ENCODE assay signal across 16 mouse cellular contexts in genomic region chr4:154348197-154348786, GRCm38 (mm10). TPM values are rescaled to one million over a fixed set of nuclear protein-coding genes. Genes with fewer than 3 reads are reported as not detected.
A peak's percentile ranks its signal among the peaks of the same experiment; 100 is the strongest.
DNase-seq lines count a peak whose midpoint lies in the region; ATAC-seq and TF ChIP-seq lines count a peak whose summit lies in the region.
"Had no signal": no experiment of that assay in that cellular context is flagged by ENCODE, and none has a peak within 500 bp of the region (broad histone marks: within the 10 kb centered on the region; RNA-seq: fewer than 3 reads in every experiment).

No protein-coding gene starts in this region.

- H3K27ac ChIP-seq in neural tube, embryonic 13.5 days (replicated peaks) = no peak overlapping the region
- 0 out of 2 replicates have a peak overlapping the region, but pooled peaks have one; percentile 13 for H3K27ac ChIP-seq in limb, embryonic 14.5 days (replicated peaks; ENCODE audit: low read depth, low read length)
- H3K27ac ChIP-seq in stomach, embryonic 16.5 days (ENCODE audit: low read length) = peak overlapping the region; percentile 66
- H3K27ac ChIP-seq in cerebellum, adult 2 months (ENCODE audit: insufficient read depth, low read length) = no peak overlapping the region

- H3K4me2 ChIP-seq in neural tube, embryonic 13.5 days = no peak overlapping the region
- H3K4me2 ChIP-seq in limb, embryonic 14.5 days (replicated peaks; ENCODE audit: low read depth, low read length, severe bottlenecking) = no peak overlapping the region
- no peak overlapping the region for H3K4me2 ChIP-seq in stomach, embryonic 16.5 days (ENCODE audit: low read depth, low read length)

- H3K27me3 ChIP-seq in neural tube, embryonic 13.5 days = peaks cover 39% of the 10 kb centered on the region
- no peaks in the 10 kb centered on the region for H3K27me3 ChIP-seq in limb, embryonic 14.5 days (ENCODE audit: control insufficient read depth, insufficient read depth, low read length)
- no peaks in the 10 kb centered on the region for H3K27me3 ChIP-seq in stomach, embryonic 16.5 days (ENCODE audit: control insufficient read depth, insufficient read depth, low read length)
- no peaks in the 10 kb centered on the region for H3K27me3 ChIP-seq in cerebellum, adult 2 months (ENCODE audit: control insufficient read depth, insufficient read depth, low read length)

- no peak for ATAC-seq in neural tube, embryonic 13.5 days (ENCODE audit: low read depth)
- ATAC-seq in limb, embryonic 14.5 days (ENCODE audit: low FRiP score, low read depth) = no peak
- peak; percentile 82 for ATAC-seq in stomach, embryonic 16.5 days (ENCODE audit: insufficient read depth, low FRiP score)

- DNase-seq in heart, adult 11 months = peak; percentile 93
- DNase-seq in heart, adult 8-10 months (ENCODE audit: low spot score) = no peak
- DNase-seq in neural tube, embryonic 10.5 days (ENCODE audit: extremely low spot score, low spot score) = no peak
- DNase-seq in limb, embryonic 14.5 days (ENCODE audit: low spot score) = peak; percentile 40
- DNase-seq in spleen, adult 12 weeks (ENCODE audit: low spot score) = no peak
- DNase-seq in cerebellum, adult 2 months = no peak
- DNase-seq: cerebellum, adult 9-10 months; gastrocnemius, postnatal 10 days; heart, postnatal 36 days; right cerebral cortex, adult 18-20 months had no signal

- no peak for TF ChIP-seq POLR2A in limb, embryonic 14.5 days (IDR thresholded peaks at IDR 0.05; ENCODE audit: borderline replicate concordance, extremely low read depth, insufficient read depth, insufficient read length)
- no peak for TF ChIP-seq POLR2A in cerebellum, adult 2 months (IDR thresholded peaks at IDR 0.05; ENCODE audit: borderline replicate concordance, insufficient read depth, low read length)

- peaks cover 28% of the 10 kb centered on the region for H3K4me1 ChIP-seq in neural tube, embryonic 13.5 days (replicated peaks)
- H3K4me1 ChIP-seq in limb, embryonic 14.5 days (ENCODE audit: control insufficient read depth, insufficient read depth, low read length) = peaks cover 10% of the 10 kb centered on the region
- H3K4me1 ChIP-seq in stomach, embryonic 16.5 days (ENCODE audit: control insufficient read depth, insufficient read depth, low read length) = peaks cover 19% of the 10 kb centered on the region
- no peaks in the 10 kb centered on the region for H3K4me1 ChIP-seq in cerebellum, adult 2 months (ENCODE audit: control insufficient read depth, insufficient read depth, low read length)

- no peaks in the 10 kb centered on the region for H3K9me3 ChIP-seq in neural tube, embryonic 13.5 days
- no peaks in the 10 kb centered on the region for H3K9me3 ChIP-seq in limb, embryonic 14.5 days (ENCODE audit: control insufficient read depth, low read length)
- H3K9me3 ChIP-seq in stomach, embryonic 16.5 days (replicated peaks; ENCODE audit: control insufficient read depth, low read length) = no peaks in the 10 kb centered on the region

- 15% methylated on average over 11 of the region's 11 CpGs for WGBS in neural tube, embryonic 13.5 days
- WGBS in limb, embryonic 14.5 days = 31% methylated on average over 11 of the region's 11 CpGs
- WGBS in stomach, embryonic 16.5 days = 9% methylated on average over 11 of the region's 11 CpGs
- 59% methylated on average over 11 of the region's 11 CpGs for WGBS in cerebellum, adult 2 months

- no peak for TF ChIP-seq CTCF in cerebellum, adult 2 months (IDR thresholded peaks at IDR 0.05; ENCODE audit: borderline replicate concordance, insufficient read depth, low read depth, low read length)

- 0 out of 2 replicates have a peak overlapping the region, but pooled peaks have one; percentile 12 for H3K9ac ChIP-seq in neural tube, embryonic 13.5 days
- no peak overlapping the region for H3K9ac ChIP-seq in limb, embryonic 14.5 days (ENCODE audit: low read depth, low read length, severe bottlenecking)
- H3K9ac ChIP-seq in stomach, embryonic 16.5 days (ENCODE audit: low read length) = peak overlapping the region; percentile 36; the same call in 1 of the 2 replicates

- no peak overlapping the region for H3K4me3 ChIP-seq in neural tube, embryonic 13.5 days
- no peak overlapping the region for H3K4me3 ChIP-seq in limb, embryonic 14.5 days (replicated peaks; ENCODE audit: low read length)
- no peak overlapping the region for H3K4me3 ChIP-seq in stomach, embryonic 16.5 days (replicated peaks; ENCODE audit: low read length)
- no peak overlapping the region for H3K4me3 ChIP-seq in cerebellum, adult 2 months (replicated peaks; ENCODE audit: insufficient read depth, low read depth, low read length)
- H3K4me3 ChIP-seq: erythroblast, embryonic 14.5 days; myocyte had no signal

- H3K36me3 ChIP-seq in neural tube, embryonic 13.5 days = no peaks in the 10 kb centered on the region
- H3K36me3 ChIP-seq in limb, embryonic 14.5 days (ENCODE audit: control insufficient read depth, insufficient read depth, low read length) = peaks cover 20% of the 10 kb centered on the region
- H3K36me3 ChIP-seq in stomach, embryonic 16.5 days (ENCODE audit: control insufficient read depth, insufficient read depth, low read length) = no peaks in the 10 kb centered on the region

RNA-seq across cellular contexts. Expression of gene B230104I21Rik, which starts 12.4 kb away (rescaled TPM):
- not detected for total RNA-seq in heart, adult 8-10 months (2022)
- not detected in 2 replicates for polyA plus RNA-seq in neural tube, embryonic 13.5 days (2015; fragmentation: Nextera tagmentation; extraction: Ambion mirVana)
- not detected in 2 replicates for polyA plus RNA-seq in limb, embryonic 14.5 days (2012; rRNA removed)
- polyA plus RNA-seq in limb, embryonic 14.5 days (2014; fragmentation: Nextera tagmentation; extraction: Ambion mirVana) = not detected in 2 replicates
- polyA plus RNA-seq in stomach, embryonic 16.5 days (2015; fragmentation: Nextera tagmentation; extraction: Ambion mirVana) = not detected in 2 replicates
- 0.13 TPM in 2 replicates for polyA plus RNA-seq in cerebellum, adult 2 months (2012; rRNA removed)
- total RNA-seq: adrenal gland, adult 18-20 months; gastrocnemius, postnatal 10 days; heart, postnatal 36 days had no signal
- polyA plus RNA-seq: erythroblast, embryonic 14.5 days; liver, embryonic 16.5 days; myocyte had no signal

RNA-seq across cellular contexts. Expression of gene Arhgef16, which starts 46.8 kb away (rescaled TPM):
- 1 to 10 TPM in 1 of 4 experiments, under 1 TPM in 3; 0.47 to 1.2 (median 0.53) TPM for total RNA-seq in heart, adult 8-10 months (2022)
- polyA plus RNA-seq in neural tube, embryonic 13.5 days (2015; fragmentation: Nextera tagmentation; extraction: Ambion mirVana) = 1.1 and 1.2 TPM in 2 replicates
- polyA plus RNA-seq in limb, embryonic 14.5 days (2012; rRNA removed) = 4.2 and 6.0 TPM in 2 replicates
- 6.1 and 6.2 TPM in 2 replicates for polyA plus RNA-seq in limb, embryonic 14.5 days (2014; fragmentation: Nextera tagmentation; extraction: Ambion mirVana)
- polyA plus RNA-seq in stomach, embryonic 16.5 days (2015; fragmentation: Nextera tagmentation; extraction: Ambion mirVana) = 36.2 and 41.2 TPM in 2 replicates
- polyA plus RNA-seq in cerebellum, adult 2 months (2012; rRNA removed) = 0.90 and 1.0 TPM in 2 replicates
- polyA plus RNA-seq: myocyte had no signal

Comparison
In these comparisons a context has a peak if more than half of its experiments do, and no peak if none do; other contexts are left out.
1. DNase-seq: peak in heart, adult 11 months (single experiment) and limb, embryonic 14.5 days (single experiment); none in heart, adult 8-10 months (single experiment), neural tube, embryonic 10.5 days (single experiment), spleen, adult 12 weeks (single experiment) and cerebellum, adult 2 months (0 of 2).
2. H3K27ac ChIP-seq: peak in limb, embryonic 14.5 days (single experiment) and stomach, embryonic 16.5 days (single experiment); none in neural tube, embryonic 13.5 days (single experiment) and cerebellum, adult 2 months (single experiment).